Mouse (Mus musculus) liver, embryonic 16.5 days (tissue): Measurements from ENCODE around the gene Mecr. TPM values are rescaled to one million over a fixed set of nuclear protein-coding genes. Genes with fewer than 3 reads are reported as not detected.

Experiments used
- ATAC-seq: fragments of 200-750 bp; cut with Nextera tagmentation; 2 replicates; pipeline ENCODE4 v1.8.0; 2017; ENCODE audit warnings: low read depth, mild to moderate bottlenecking, moderate number of reproducible peaks, moderate library complexity
- H3K27ac ChIP-seq: fragments of 300-500 bp; sonication (generic); 2 replicates; pipeline ENCODE4 v1.5.1; 2014; ENCODE audit warnings: mild to moderate bottlenecking, low read length
- H3K27me3 ChIP-seq: fragments of 300-500 bp; sonication (generic); 2 replicates; pipeline ENCODE4 v1.6.1; 2014; ENCODE audit warnings: low read depth, low read length, mixed read lengths; ENCODE audit not compliant: control insufficient read depth, insufficient read depth
- H3K36me3 ChIP-seq: fragments of 300-500 bp; sonication (generic); 2 replicates; pipeline ENCODE4 v1.6.1; 2014; ENCODE audit warnings: mild to moderate bottlenecking; ENCODE audit not compliant: control insufficient read depth, insufficient read depth
- H3K4me1 ChIP-seq: fragments of 300-500 bp; sonication (generic); 2 replicates; pipeline ENCODE4 v1.6.1; 2014; ENCODE audit warnings: low read depth, low read length, mixed read lengths; ENCODE audit not compliant: control insufficient read depth
- H3K4me2 ChIP-seq: fragments of 300-500 bp; sonication (generic); 2 replicates; pipeline ENCODE4 v1.6.1; 2014; ENCODE audit warnings: low read depth, low read length, mixed read lengths
- H3K4me3 ChIP-seq: fragments of 300-500 bp; sonication (generic); 2 replicates; pipeline ENCODE4 v1.5.1; 2014; ENCODE audit warnings: low read depth, mild to moderate bottlenecking, low read length
- H3K9ac ChIP-seq: fragments of 300-500 bp; sonication (generic); 2 replicates; pipeline ENCODE4 v1.6.1; 2014; ENCODE audit warnings: low read depth, low read length
- H3K9me3 ChIP-seq: fragments of 300-500 bp; sonication (generic); replicated peaks from 2 replicates; pipeline ENCODE4 v1.6.1; 2016; ENCODE audit warnings: low read length; ENCODE audit not compliant: control insufficient read depth
- WGBS: fragments of 180-500 bp; shearing (Covaris S2); extraction: QIAGEN DNeasy Blood & Tissue Kit; methylation state at CpG from one replicate; pipeline ENCODE4 v1.1.7; 2014; ENCODE audit not compliant: insufficient replicate concordance; 5-methylcytosine and 5-hydroxymethylcytosine counted together
- polyA plus RNA-seq: library from polyadenylated mRNA; unstranded; fragments of >200 nt; fragmentation: Nextera tagmentation; extraction: Ambion mirVana; gene quantifications from 2 replicates; pipeline ENCODE4 v1.2.1, GENCODE M21; 2015

Gene Mecr
- polyA plus RNA-seq, 1 experiment from 2014 or later = 32.8 TPM

GRCm38 (mm10) chr4:131874567-131874966, 31.3 kb downstream of the Mecr start:
- peak overlapping the region; percentile 98 for H3K27ac ChIP-seq
- H3K4me3 ChIP-seq = peak overlapping the region; percentile 100
- 2% methylated on average over 11 of the region's 11 CpGs for WGBS
- H3K9me3 ChIP-seq = no peaks in the 10 kb centered on the region
- peak overlapping the region; percentile 100 for H3K9ac ChIP-seq
- no peaks in the 10 kb centered on the region for H3K27me3 ChIP-seq
- peak overlapping the region; percentile 80 for H3K4me2 ChIP-seq
- H3K36me3 ChIP-seq = no peaks in the 10 kb centered on the region
- H3K4me1 ChIP-seq = peaks cover 29% of the 10 kb centered on the region
- no peak for ATAC-seq

DNA sequence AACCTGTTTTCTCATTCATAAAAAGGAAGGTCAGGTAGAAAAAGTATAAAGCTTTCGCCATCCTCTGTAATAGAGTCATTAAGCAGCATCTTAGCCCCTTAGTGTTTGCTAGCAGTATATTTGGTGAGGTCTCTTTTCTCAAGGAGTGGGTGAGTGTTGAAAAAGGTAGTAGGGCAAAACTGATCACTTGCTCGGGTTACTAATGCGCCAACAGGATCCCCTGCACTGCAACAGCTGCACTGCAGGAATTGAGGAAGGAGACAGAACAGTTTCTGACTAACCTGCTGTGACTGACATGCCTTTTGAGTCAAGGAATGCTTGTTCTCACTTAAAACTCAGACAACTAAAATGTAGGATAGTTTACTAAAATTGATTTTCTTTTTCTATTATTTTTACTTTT, 32.0 kb downstream of the Mecr start:
- H3K9me3 ChIP-seq = no peaks in the 10 kb centered on the region
- peak overlapping the region; percentile 80 for H3K4me2 ChIP-seq
- no peaks in the 10 kb centered on the region for H3K27me3 ChIP-seq
- peaks cover 34% of the 10 kb centered on the region for H3K4me1 ChIP-seq
- peak overlapping the region; percentile 100 for H3K4me3 ChIP-seq
- WGBS = 23% methylated on average over 3 of the region's 3 CpGs
- H3K36me3 ChIP-seq = no peaks in the 10 kb centered on the region
- H3K9ac ChIP-seq = peak overlapping the region; percentile 100
- no peak overlapping the region for H3K27ac ChIP-seq
- no peak for ATAC-seq

- H3K4me1 ChIP-seq = peaks cover 36% of the 10 kb centered on the region
- 62% methylated on average over 2 of the region's 2 CpGs for WGBS
- no peak overlapping the region for H3K4me3 ChIP-seq
- no peak overlapping the region for H3K9ac ChIP-seq
- H3K9me3 ChIP-seq = no peaks in the 10 kb centered on the region
- no peaks in the 10 kb centered on the region for H3K27me3 ChIP-seq
- no peaks in the 10 kb centered on the region for H3K36me3 ChIP-seq
- peak overlapping the region; percentile 17; the same call in 1 of the 2 replicates for H3K4me2 ChIP-seq
- no peak overlapping the region for H3K27ac ChIP-seq
- ATAC-seq = no peak
These were observed 33.6 kb downstream of the Mecr start for GRCm38 (mm10) chr4:131876836-131877235.

DNA sequence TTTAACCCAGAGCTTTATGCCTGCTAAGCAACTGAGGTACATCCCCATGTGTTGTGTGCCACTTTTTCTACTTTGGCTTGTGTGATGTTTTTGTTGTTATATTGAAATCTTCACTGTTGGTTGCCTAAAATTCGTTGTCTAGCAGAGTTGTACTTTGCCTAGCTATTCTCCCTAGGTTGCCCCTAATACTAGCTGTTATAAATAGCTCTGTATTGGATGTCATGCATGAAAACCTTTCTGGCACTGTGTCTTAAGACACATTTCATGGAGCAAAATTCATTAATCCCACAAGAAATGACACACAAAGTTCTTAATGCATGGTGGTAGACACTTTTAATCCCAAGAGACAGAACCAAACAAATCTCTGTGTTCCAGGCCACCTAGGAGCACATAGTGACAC, 36.4 kb downstream of the Mecr start:
- ATAC-seq = no peak
- WGBS = 60% methylated on average over 1 of the region's 1 CpGs
- Histone ChIP-seq H3K4me2 (no peak overlapping the region), H3K4me3 (no peak overlapping the region), H3K9me3 (no peaks in the 10 kb centered on the region), H3K9ac (no peak overlapping the region), H3K27ac (no peak overlapping the region), H3K36me3 (peaks cover 6% of the 10 kb centered on the region; the same call in 1 of the 2 replicates), H3K27me3 (no peaks in the 10 kb centered on the region), H3K4me1 (peaks cover 30% of the 10 kb centered on the region)

- ATAC-seq = no peak
- WGBS = 77% methylated on average over 7 of the region's 7 CpGs
- no peak overlapping the region for H3K27ac ChIP-seq
- H3K9ac ChIP-seq = no peak overlapping the region
- no peaks in the 10 kb centered on the region for H3K27me3 ChIP-seq
- H3K9me3 ChIP-seq = no peaks in the 10 kb centered on the region
- H3K36me3 ChIP-seq = peaks cover 22% of the 10 kb centered on the region
- H3K4me1 ChIP-seq = peaks cover 18% of the 10 kb centered on the region
- no peak overlapping the region for H3K4me2 ChIP-seq
- H3K4me3 ChIP-seq = no peak overlapping the region
These were observed 38.0 kb downstream of the Mecr start for GRCm38 (mm10) chr4:131881306-131881705.

DNA sequence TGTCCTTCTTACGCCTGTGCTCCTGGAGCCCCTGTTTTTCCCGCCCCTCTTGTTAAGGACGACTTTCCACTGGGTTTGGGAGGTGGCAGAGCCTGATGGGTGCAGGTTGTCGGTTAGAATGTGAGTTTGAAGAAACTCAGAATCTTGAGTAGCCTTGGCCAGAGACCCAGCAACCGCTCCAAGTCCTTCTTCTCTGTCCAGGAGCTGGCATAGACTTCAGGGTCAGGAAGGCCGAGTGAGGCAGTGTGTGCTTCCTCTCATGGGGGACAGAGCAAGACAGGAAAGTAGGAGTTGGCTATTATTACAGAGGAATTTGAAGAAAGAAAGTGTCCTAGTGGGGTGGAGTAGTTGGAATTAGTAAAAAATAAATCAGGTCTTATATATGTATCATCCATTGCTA, 40.3 kb downstream of the Mecr start:
- H3K27me3 ChIP-seq = no peaks in the 10 kb centered on the region
- H3K4me1 ChIP-seq = peaks cover 19% of the 10 kb centered on the region
- no peak for ATAC-seq
- H3K9me3 ChIP-seq = no peaks in the 10 kb centered on the region
- 71% methylated on average over 6 of the region's 6 CpGs for WGBS
- H3K27ac ChIP-seq = no peak overlapping the region
- no peak overlapping the region for H3K4me3 ChIP-seq
- H3K36me3 ChIP-seq = peaks cover 31% of the 10 kb centered on the region
- H3K4me2 ChIP-seq = no peak overlapping the region
- no peak overlapping the region for H3K9ac ChIP-seq

- Histone ChIP-seq H3K4me2 (no peak overlapping the region), H3K9ac (no peak overlapping the region), H3K27ac (no peak overlapping the region), H3K4me3 (no peak overlapping the region), H3K4me1 (peaks cover 19% of the 10 kb centered on the region), H3K9me3 (no peaks in the 10 kb centered on the region), H3K36me3 (peaks cover 34% of the 10 kb centered on the region), H3K27me3 (no peaks in the 10 kb centered on the region)
- WGBS = 82% methylated on average over 6 of the region's 6 CpGs
- no peak for ATAC-seq
These were observed 42.1 kb downstream of the Mecr start for GRCm38 (mm10) chr4:131885376-131885775.

- 26% methylated on average over 1 of the region's 1 CpGs for WGBS
- no peak overlapping the region for H3K27ac ChIP-seq
- H3K27me3 ChIP-seq = no peaks in the 10 kb centered on the region
- H3K4me1 ChIP-seq = peaks cover 17% of the 10 kb centered on the region
- H3K9me3 ChIP-seq = no peaks in the 10 kb centered on the region
- H3K4me3 ChIP-seq = no peak overlapping the region
- H3K36me3 ChIP-seq = peaks cover 54% of the 10 kb centered on the region
- H3K4me2 ChIP-seq = no peak overlapping the region
- peak; percentile 67 for ATAC-seq
- H3K9ac ChIP-seq = no peak overlapping the region
These were observed 45.3 kb downstream of the Mecr start for GRCm38 (mm10) chr4:131888564-131888963.

DNA sequence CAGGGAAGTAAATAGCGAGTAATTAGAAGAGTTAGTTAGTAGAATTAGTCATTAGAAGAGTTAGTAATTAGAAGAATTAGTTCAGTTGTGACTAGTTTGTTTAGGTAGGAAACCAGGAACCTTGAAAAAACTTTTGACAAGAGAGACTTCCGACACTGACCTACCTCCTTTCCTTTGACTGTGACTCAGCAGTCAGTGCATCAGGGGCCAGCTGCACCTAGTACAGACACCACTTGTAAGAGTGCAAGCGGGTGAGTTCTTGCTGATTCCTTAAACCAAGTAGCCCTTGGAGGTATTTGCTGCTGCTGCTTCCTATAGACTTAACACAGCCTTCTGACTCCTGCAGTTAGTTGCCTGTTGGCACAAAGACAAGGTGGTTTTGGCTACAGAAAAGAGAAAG, 47.4 kb downstream of the Mecr start:
- H3K4me1 ChIP-seq = peaks cover 17% of the 10 kb centered on the region
- no peaks in the 10 kb centered on the region for H3K9me3 ChIP-seq
- no peaks in the 10 kb centered on the region for H3K27me3 ChIP-seq
- no peak overlapping the region for H3K27ac ChIP-seq
- H3K4me3 ChIP-seq = no peak overlapping the region
- H3K4me2 ChIP-seq = no peak overlapping the region
- H3K36me3 ChIP-seq = peaks cover 53% of the 10 kb centered on the region
- no peak for ATAC-seq
- no peak overlapping the region for H3K9ac ChIP-seq
- WGBS = 60% methylated on average over 3 of the region's 3 CpGs
